Mouse (Mus musculus): Measurements from ENCODE around the gene Rftn2.

DNA sequence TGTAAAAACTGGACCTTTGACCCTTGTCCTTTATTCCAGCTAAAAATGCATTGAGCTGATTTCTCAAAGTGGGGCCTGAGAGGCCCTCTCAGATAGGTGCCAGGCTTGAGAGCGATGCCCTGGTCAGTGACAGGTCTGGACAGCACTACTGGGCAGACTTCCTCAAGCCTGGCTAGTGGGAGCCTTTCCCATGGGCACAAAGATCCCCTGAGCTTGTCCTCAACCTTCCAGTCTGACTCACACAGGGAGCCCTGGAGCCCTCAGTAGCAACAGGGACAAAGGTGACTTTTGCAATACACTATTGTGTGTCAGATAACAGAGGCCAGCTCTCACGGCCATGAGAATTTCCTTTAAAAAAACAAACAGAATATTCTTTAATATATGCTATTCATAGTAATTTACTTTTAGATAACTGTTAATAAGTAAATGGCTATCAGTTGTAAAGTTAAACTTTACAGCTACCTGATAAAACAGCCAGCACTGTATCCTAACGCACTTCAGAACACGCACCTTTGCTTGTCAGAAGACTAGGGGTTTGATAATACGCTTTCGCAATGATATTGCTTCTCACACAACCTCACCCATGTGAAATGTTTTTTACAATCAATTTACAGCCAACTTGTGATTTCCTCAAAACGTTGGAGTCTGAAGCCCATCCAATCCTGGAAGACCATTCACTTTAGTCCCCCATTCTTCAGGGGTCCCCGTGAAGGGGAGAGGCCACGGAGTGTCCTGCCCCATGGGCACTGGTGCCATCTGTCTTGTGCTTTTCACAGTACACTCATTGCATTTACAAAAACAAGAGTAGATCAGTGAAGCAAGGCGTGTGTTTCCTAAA, 52.6 kb downstream of the Rftn2 start:
- TF ChIP-seq CTCF (IDR thresholded peaks at IDR 0.05; ENCODE audit: control insufficient read depth, insufficient read depth, low read length) (no peak), POLR2A (IDR thresholded peaks at IDR 0.05; ENCODE audit: borderline replicate concordance, control insufficient read depth, low read depth, low read length) (no peak)

Data from bone marrow, adult 2 months (tissue).